Mouse (Mus musculus): ENCODE measurements around the gene Rundc1. TPM values are rescaled to one million over a fixed set of nuclear protein-coding genes. Genes with fewer than 3 reads are reported as not detected.

The Rundc1 gene
- polyA plus RNA-seq, 2 experiments, result 2.9 to 3.9 TPM

GRCm38 (mm10) chr11:101468263-101468688, 43.4 kb downstream of the Rundc1 start:
- under 1% methylated on average over 30 of the region's 31 CpGs for WGBS (ENCODE audit: insufficient replicate concordance)
- H3K4me1 ChIP-seq (replicated peaks; ENCODE audit: control insufficient read depth in 2 of 2, insufficient read depth in 2 of 2, low read length in 1 of 2), result peaks cover 18 to 28% of the 10 kb centered on the region in 2 experiments
- TF ChIP-seq CTCF (IDR thresholded peaks at IDR 0.05; ENCODE audit: low read depth) (no peak), EP300 (IDR thresholded peaks at IDR 0.05; ENCODE audit: low read depth) (no peak)
- no peak overlapping the region for H3K27ac ChIP-seq
- H3K4me2 ChIP-seq (ENCODE audit: low read depth), result peak overlapping the region; percentile 80
- H3K9me3 ChIP-seq (ENCODE audit: control insufficient read depth, low read length), result no peaks in the 10 kb centered on the region
- no peak for DNase-seq (ENCODE audit: low read depth in 3 of 3, low spot score in 3 of 3)
- H3K4me3 ChIP-seq (ENCODE audit: insufficient read depth in 1 of 2, low read depth in 2 of 2, low read length in 2 of 2), result peak overlapping the region; percentile 48 to 58
- peaks cover 32% of the 10 kb centered on the region for H3K27me3 ChIP-seq (ENCODE audit: control insufficient read depth, insufficient read depth, low read length)
- peak overlapping the region; percentile 38 for H3K9ac ChIP-seq (replicated peaks)
- no peak for ATAC-seq (ENCODE audit: insufficient read depth)
- H3K36me3 ChIP-seq (replicated peaks; ENCODE audit: control insufficient read depth, insufficient read depth, low read depth), result no peaks in the 10 kb centered on the region

- WGBS (ENCODE audit: insufficient replicate concordance), result 12% methylated on average over 13 of the region's 13 CpGs
- peaks cover 32% of the 10 kb centered on the region for H3K27me3 ChIP-seq (ENCODE audit: control insufficient read depth, insufficient read depth, low read length)
- peak overlapping the region; percentile 80 for H3K4me2 ChIP-seq (ENCODE audit: low read depth)
- no peak overlapping the region for H3K27ac ChIP-seq
- ATAC-seq (ENCODE audit: insufficient read depth), result no peak
- no peaks in the 10 kb centered on the region for H3K36me3 ChIP-seq (replicated peaks; ENCODE audit: control insufficient read depth, insufficient read depth, low read depth)
- H3K9me3 ChIP-seq (ENCODE audit: control insufficient read depth, low read length), result no peaks in the 10 kb centered on the region
- peaks cover 14 to 24% of the 10 kb centered on the region in 2 experiments for H3K4me1 ChIP-seq (replicated peaks; ENCODE audit: control insufficient read depth in 2 of 2, insufficient read depth in 2 of 2, low read length in 1 of 2)
- no peak for TF ChIP-seq CTCF (IDR thresholded peaks at IDR 0.05; ENCODE audit: low read depth)
- no peak for TF ChIP-seq EP300 (IDR thresholded peaks at IDR 0.05; ENCODE audit: low read depth)
- H3K9ac ChIP-seq (replicated peaks), result no peak overlapping the region
- no peak for DNase-seq (ENCODE audit: low read depth in 3 of 3, low spot score in 3 of 3)
- peak overlapping the region; percentile 48 to 58; a peak in 3 of 4 replicates for H3K4me3 ChIP-seq (ENCODE audit: insufficient read depth in 1 of 2, low read depth in 2 of 2, low read length in 2 of 2)
Measured at GRCm38 (mm10) chr11:101468731-101469130, 43.8 kb downstream of the Rundc1 start.

- TF ChIP-seq EP300 (IDR thresholded peaks at IDR 0.05; ENCODE audit: low read depth) (no peak), CTCF (IDR thresholded peaks at IDR 0.05; ENCODE audit: low read depth) (no peak)
- Histone ChIP-seq H3K9me3 (ENCODE audit: control insufficient read depth, low read length) (no peaks in the 10 kb centered on the region), H3K27me3 (ENCODE audit: control insufficient read depth, insufficient read depth, low read length) (peaks cover 32% of the 10 kb centered on the region), H3K27ac (no peak overlapping the region), H3K4me1 (replicated peaks; ENCODE audit: control insufficient read depth in 2 of 2, insufficient read depth in 2 of 2, low read length in 1 of 2) (peaks cover 12 to 22% of the 10 kb centered on the region in 2 experiments), H3K4me3 (ENCODE audit: insufficient read depth in 1 of 2, low read depth in 2 of 2, low read length in 2 of 2) (no peak overlapping the region), H3K9ac (replicated peaks) (no peak overlapping the region), H3K36me3 (replicated peaks; ENCODE audit: control insufficient read depth, insufficient read depth, low read depth) (no peaks in the 10 kb centered on the region), H3K4me2 (ENCODE audit: low read depth) (peak overlapping the region; percentile 80)
- DNase-seq (ENCODE audit: low read depth in 3 of 3, low spot score in 3 of 3) (no peak), ATAC-seq (ENCODE audit: insufficient read depth) (no peak)
- 53% methylated on average over 4 of the region's 4 CpGs for WGBS (ENCODE audit: insufficient replicate concordance)
Measured at GRCm38 (mm10) chr11:101469155-101469554, 44.3 kb downstream of the Rundc1 start.

GRCm38 (mm10) chr11:101470206-101470605, 45.3 kb downstream of the Rundc1 start:
- ATAC-seq (ENCODE audit: insufficient read depth), result no peak
- TF ChIP-seq CTCF (IDR thresholded peaks at IDR 0.05; ENCODE audit: low read depth) (no peak), EP300 (IDR thresholded peaks at IDR 0.05; ENCODE audit: low read depth) (no peak)
- peaks cover 28% of the 10 kb centered on the region for H3K27me3 ChIP-seq (ENCODE audit: control insufficient read depth, insufficient read depth, low read length)

GRCm38 (mm10) chr11:101471926-101472325, 47.0 kb downstream of the Rundc1 start:
- no peak for DNase-seq (ENCODE audit: low read depth in 3 of 3, low spot score in 3 of 3)
- no peak for ATAC-seq (ENCODE audit: insufficient read depth)
- H3K9me3 ChIP-seq (ENCODE audit: control insufficient read depth, low read length), result no peaks in the 10 kb centered on the region
- no peak for TF ChIP-seq EP300 (IDR thresholded peaks at IDR 0.05; ENCODE audit: low read depth)
- TF ChIP-seq CTCF (IDR thresholded peaks at IDR 0.05; ENCODE audit: low read depth), result no peak
- H3K27ac ChIP-seq, result no peak overlapping the region
- H3K27me3 ChIP-seq (ENCODE audit: control insufficient read depth, insufficient read depth, low read length), result peaks cover 15% of the 10 kb centered on the region
- no peak overlapping the region for H3K4me2 ChIP-seq (ENCODE audit: low read depth)
- no peak overlapping the region for H3K4me3 ChIP-seq (ENCODE audit: insufficient read depth in 1 of 2, low read depth in 2 of 2, low read length in 2 of 2)
- WGBS (ENCODE audit: insufficient replicate concordance), result 63% methylated on average over 3 of the region's 3 CpGs
- peaks cover 0 to 7% of the 10 kb centered on the region in 2 experiments; a peak in 3 of 4 replicates for H3K4me1 ChIP-seq (replicated peaks; ENCODE audit: control insufficient read depth in 2 of 2, insufficient read depth in 2 of 2, low read length in 1 of 2)
- no peaks in the 10 kb centered on the region for H3K36me3 ChIP-seq (replicated peaks; ENCODE audit: control insufficient read depth, insufficient read depth, low read depth)
- no peak overlapping the region for H3K9ac ChIP-seq (replicated peaks)

More at GRCm38 (mm10) chr11:101470206-101470605, 45.3 kb downstream of the Rundc1 start:
- 69% methylated on average over 7 of the region's 7 CpGs for WGBS (ENCODE audit: insufficient replicate concordance)
- Histone ChIP-seq H3K27ac (no peak overlapping the region), H3K4me3 (ENCODE audit: insufficient read depth in 1 of 2, low read depth in 2 of 2, low read length in 2 of 2) (no peak overlapping the region), H3K9me3 (ENCODE audit: control insufficient read depth, low read length) (no peaks in the 10 kb centered on the region), H3K36me3 (replicated peaks; ENCODE audit: control insufficient read depth, insufficient read depth, low read depth) (no peaks in the 10 kb centered on the region), H3K9ac (replicated peaks) (no peak overlapping the region), H3K4me1 (replicated peaks; ENCODE audit: control insufficient read depth in 2 of 2, insufficient read depth in 2 of 2, low read length in 1 of 2) (peaks cover 11 to 12% of the 10 kb centered on the region in 2 experiments), H3K4me2 (ENCODE audit: low read depth) (no peak overlapping the region)
- no peak for DNase-seq (ENCODE audit: low read depth in 3 of 3, low spot score in 3 of 3)
